Mouse (Mus musculus) MEL (cell line): Measurements from ENCODE around the gene Wipf1. TPM values are rescaled to one million over a fixed set of nuclear protein-coding genes. Genes with fewer than 3 reads are reported as not detected.

Experiments
- DNase-seq: peaks from one replicate; pipeline ENCODE4 v3.0.0; 2011; ENCODE audit warnings: low read depth, low spot score
- H3K27ac ChIP-seq: 2 replicates; pipeline ENCODE4 v1.5.1; 2012; ENCODE audit warnings: low read depth, mild to moderate bottlenecking, control low read depth, low read length, moderate library complexity; ENCODE audit not compliant: control insufficient read depth
- H3K27me3 ChIP-seq, 2 experiments: fragments of 150-350 bp in 1 of 2; sonication (generic) in 1 of 2; 2 replicates each; pipeline ENCODE4 v1.6.1; 2012; ENCODE audit warnings: low read length in 2 of 2, mild to moderate bottlenecking in 2 of 2, improper control_type of control experiment in 1 of 2, moderate library complexity in 1 of 2; ENCODE audit not compliant: insufficient read depth in 2 of 2, control insufficient read depth in 1 of 2
- H3K36me3 ChIP-seq, 2 experiments: 2 replicates each; pipeline ENCODE4 v1.6.1; 2012 to 2014; ENCODE audit warnings: low read length in 2 of 2, improper control_type of control experiment in 1 of 2, inconsistent platforms in 1 of 2, mild to moderate bottlenecking in 1 of 2; ENCODE audit not compliant: insufficient read depth in 2 of 2, control insufficient read depth in 1 of 2
- H3K4me1 ChIP-seq, 2 experiments: fragments of 150-350 bp in 1 of 2; sonication (generic) in 1 of 2; 2 replicates each; pipeline ENCODE4 v1.6.1; 2012; ENCODE audit warnings: low read length in 2 of 2, improper control_type of control experiment in 1 of 2, mild to moderate bottlenecking in 1 of 2; ENCODE audit not compliant: insufficient read depth in 2 of 2, control insufficient read depth in 1 of 2
- H3K4me3 ChIP-seq, 2 experiments: fragments of 150-350 bp in 1 of 2; sonication (generic) in 1 of 2; 2 replicates each; pipeline ENCODE4 v1.5.1; 2012; ENCODE audit warnings: low read depth in 2 of 2, low read length in 2 of 2, mild to moderate bottlenecking in 2 of 2, moderate library complexity in 2 of 2, control low read depth in 1 of 2, improper control_type of control experiment in 1 of 2; ENCODE audit not compliant: control insufficient read depth in 1 of 2, insufficient read depth in 1 of 2
- H3K79me2 ChIP-seq: 2 replicates; pipeline ENCODE4 v1.6.1; 2012; ENCODE audit warnings: mild to moderate bottlenecking, low read length, moderate library complexity; ENCODE audit not compliant: control insufficient read depth, poor library complexity, insufficient read depth
- H3K9ac ChIP-seq: 2 replicates; pipeline ENCODE4 v1.6.1; 2012; ENCODE audit warnings: low read depth, mild to moderate bottlenecking, control low read depth, low read length, moderate library complexity; ENCODE audit not compliant: control insufficient read depth, poor library complexity, severe bottlenecking
- H3K9me3 ChIP-seq: fragments of 150-350 bp; sonication (generic); replicated peaks from 2 replicates; pipeline ENCODE4 v1.6.1; 2012; ENCODE audit warnings: mild to moderate bottlenecking, low read length, improper control_type of control experiment, moderate library complexity; ENCODE audit not compliant: insufficient read depth
- BHLHE40 ChIP-seq: IDR thresholded peaks from 2 replicates; pipeline ENCODE4 v1.6.1; 2012; ENCODE audit warnings: low read depth, mild to moderate bottlenecking, inconsistent platforms, low read length, improper control_type of control experiment, borderline replicate concordance
- CHD1 ChIP-seq: IDR thresholded peaks from 2 replicates; pipeline ENCODE4 v1.6.1; 2012; ENCODE audit warnings: low read depth, mild to moderate bottlenecking, inconsistent platforms, low read length, improper control_type of control experiment
- CHD2 ChIP-seq: IDR thresholded peaks from 2 replicates; pipeline ENCODE4 v1.6.1; 2011; ENCODE audit warnings: low read length, improper control_type of control experiment
- E2F4 ChIP-seq: IDR thresholded peaks from 2 replicates; pipeline ENCODE4 v1.6.1; 2011; ENCODE audit warnings: low read depth, low read length, improper control_type of control experiment, borderline replicate concordance
- ELF1 ChIP-seq: IDR thresholded peaks from 2 replicates; pipeline ENCODE4 v1.6.1; 2014; ENCODE audit warnings: low read depth, mild to moderate bottlenecking, inconsistent platforms, low read length, improper control_type of control experiment, moderate library complexity
- EP300 ChIP-seq, 2 experiments: IDR thresholded peaks; 2 replicates each; pipeline ENCODE4 v1.6.1; 2011; ENCODE audit warnings: improper control_type of control experiment in 2 of 2, low read length in 2 of 2, low read depth in 1 of 2, mild to moderate bottlenecking in 1 of 2
- ETS1 ChIP-seq: IDR thresholded peaks from 2 replicates; pipeline ENCODE4 v1.6.1; 2012; ENCODE audit warnings: low read depth, mild to moderate bottlenecking, inconsistent platforms, low read length, improper control_type of control experiment, moderate library complexity
- GABPA ChIP-seq: IDR thresholded peaks from 2 replicates; pipeline ENCODE4 v1.6.1; 2012; ENCODE audit warnings: low read depth, mild to moderate bottlenecking, inconsistent platforms, low read length, improper control_type of control experiment, moderate library complexity
- GATA1 ChIP-seq: IDR thresholded peaks from 2 replicates; pipeline ENCODE4 v1.6.1; 2011; ENCODE audit warnings: low read depth, low read length, improper control_type of control experiment
- HCFC1 ChIP-seq: IDR thresholded peaks from 2 replicates; pipeline ENCODE4 v1.6.1; 2012; ENCODE audit warnings: low read depth, mild to moderate bottlenecking, inconsistent platforms, low read length, improper control_type of control experiment, moderate library complexity
- JUND ChIP-seq: IDR thresholded peaks from 2 replicates; pipeline ENCODE4 v1.6.1; 2011; ENCODE audit warnings: low read depth, mild to moderate bottlenecking, improper control_type of control experiment, low read length
- KAT2A ChIP-seq: conservative IDR thresholded peaks from 2 replicates; pipeline ENCODE4 v1.6.1; 2012; ENCODE audit warnings: low read depth, low read length, improper control_type of control experiment, inconsistent platforms
- MEF2A ChIP-seq: IDR thresholded peaks from 2 replicates; pipeline ENCODE4 v1.6.1; 2014; ENCODE audit warnings: low read depth, mild to moderate bottlenecking, inconsistent platforms, low read length, improper control_type of control experiment; ENCODE audit not compliant: poor library complexity, insufficient replicate concordance, severe bottlenecking; ENCODE audit errors: extremely low read depth
- MXI1 ChIP-seq: IDR thresholded peaks from 2 replicates; pipeline ENCODE4 v1.6.1; 2011; ENCODE audit warnings: mild to moderate bottlenecking, low read depth, low read length, improper control_type of control experiment
- MYB ChIP-seq: IDR thresholded peaks from 2 replicates; pipeline ENCODE4 v1.6.1; 2011; ENCODE audit warnings: mild to moderate bottlenecking, low read depth, low read length, improper control_type of control experiment
- NELFE ChIP-seq: IDR thresholded peaks from 2 replicates; pipeline ENCODE4 v1.6.1; 2011; ENCODE audit warnings: low read depth, low read length, improper control_type of control experiment
- NRF1 ChIP-seq: IDR thresholded peaks from 2 replicates; pipeline ENCODE4 v1.6.1; 2014; ENCODE audit warnings: low read depth, mild to moderate bottlenecking, inconsistent platforms, low read length, improper control_type of control experiment, moderate library complexity; ENCODE audit not compliant: poor library complexity, insufficient read depth, severe bottlenecking
- POLR2A ChIP-seq, 2 experiments: IDR thresholded peaks; 2 replicates each; pipeline ENCODE4 v1.6.1; 2011 to 2012; ENCODE audit warnings: low read length in 2 of 2, mild to moderate bottlenecking in 2 of 2, control low read depth in 1 of 2, improper control_type of control experiment in 1 of 2, low read depth in 1 of 2, moderate library complexity in 1 of 2; ENCODE audit not compliant: control insufficient read depth in 1 of 2, insufficient read depth in 1 of 2, poor library complexity in 1 of 2
- POLR2AphosphoS5 ChIP-seq: IDR thresholded peaks from 2 replicates; pipeline ENCODE4 v1.6.1; 2012; ENCODE audit warnings: low read depth, borderline replicate concordance, mild to moderate bottlenecking, inconsistent platforms, low read length, moderate library complexity, mixed read lengths
- RAD21 ChIP-seq: IDR thresholded peaks from 2 replicates; pipeline ENCODE4 v1.6.1; 2011; ENCODE audit warnings: mild to moderate bottlenecking, low read depth, low read length, improper control_type of control experiment
- RCOR1 ChIP-seq: IDR thresholded peaks from 2 replicates; pipeline ENCODE4 v1.6.1; 2012; ENCODE audit warnings: low read depth, mild to moderate bottlenecking, inconsistent platforms, low read length, improper control_type of control experiment
- SIN3A ChIP-seq: IDR thresholded peaks from 2 replicates; pipeline ENCODE4 v1.6.1; 2012; ENCODE audit warnings: low read length, improper control_type of control experiment, inconsistent platforms
- SMC3 ChIP-seq: IDR thresholded peaks from 2 replicates; pipeline ENCODE4 v1.6.1; 2011; ENCODE audit warnings: low read depth, low read length, improper control_type of control experiment
- TBP ChIP-seq: IDR thresholded peaks from 2 replicates; pipeline ENCODE4 v1.8.0; 2011; ENCODE audit warnings: low read depth, low read length, improper control_type of control experiment
- TCF12 ChIP-seq: IDR thresholded peaks from 2 replicates; pipeline ENCODE4 v1.6.1; 2014; ENCODE audit warnings: low read depth, mild to moderate bottlenecking, inconsistent platforms, low read length, improper control_type of control experiment, moderate library complexity
- USF2 ChIP-seq, 2 experiments: IDR thresholded peaks; 2 replicates each; pipeline ENCODE4 v1.6.1; 2011 to 2012; ENCODE audit warnings: improper control_type of control experiment in 2 of 2, low read length in 2 of 2, borderline replicate concordance in 1 of 2, inconsistent platforms in 1 of 2, low read depth in 1 of 2, mild to moderate bottlenecking in 1 of 2; ENCODE audit not compliant: insufficient read depth in 1 of 2
- ZC3H11A ChIP-seq: IDR thresholded peaks from 2 replicates; pipeline ENCODE4 v1.6.1; 2012; ENCODE audit warnings: low read depth, mild to moderate bottlenecking, inconsistent platforms, low read length, improper control_type of control experiment
- ZNF384 ChIP-seq: IDR thresholded peaks from 2 replicates; pipeline ENCODE4 v1.6.1; 2012; ENCODE audit warnings: low read depth, mild to moderate bottlenecking, inconsistent platforms, low read length, improper control_type of control experiment
- polyA plus RNA-seq, 2 experiments: library from polyadenylated mRNA; stranded (reverse) in 1 of 2; unstranded in 1 of 2; fragments of >175 nt in 1 of 2; fragments of >200 nt in 1 of 2; gene quantifications; 2 replicates each; pipeline versions ENCODE4 v1.2.1 to v1.2.4; 2012; ENCODE audit warnings: low replicate concordance in 2 of 2, low read depth in 1 of 2; ENCODE audit not compliant: insufficient read length in 2 of 2, insufficient read depth in 1 of 2, missing spikeins in 1 of 2
- total RNA-seq: library from RNA; depleted of rRNA; stranded (reverse); fragments of 300-350 nt; gene quantifications from 2 replicates; pipeline ENCODE4 v1.2.3, GENCODE M21; 2012

Wipf1 gene
- total and polyA plus RNA-seq, 3 experiments = 5.2 to 83.9 (median 27.1) TPM

DNA sequence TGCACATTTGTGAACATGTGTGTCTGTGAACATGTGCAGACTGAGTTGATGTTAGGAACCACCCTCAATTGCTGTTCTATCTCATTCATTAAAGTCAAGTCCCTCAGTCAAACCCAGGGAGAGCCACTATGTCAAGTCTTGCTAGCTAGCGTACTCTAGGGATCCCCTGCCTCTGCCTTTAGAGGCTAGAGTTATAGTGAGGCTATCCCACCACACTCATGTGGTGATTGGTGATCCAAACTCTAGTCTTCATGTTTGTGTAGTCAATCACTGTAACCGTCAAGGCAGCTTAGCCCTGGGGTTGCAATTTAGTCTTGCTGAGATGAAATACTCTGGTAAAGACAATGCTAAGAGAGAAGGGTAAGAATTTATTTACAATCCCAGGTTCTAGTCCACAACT lies 132.1 kb downstream of the Wipf1 start:
- H3K27ac ChIP-seq = no peak overlapping the region
- H3K36me3 ChIP-seq = no peaks in the 10 kb centered on the region
- no peaks in the 10 kb centered on the region for H3K9me3 ChIP-seq
- H3K4me3 ChIP-seq = no peak overlapping the region
- DNase-seq = no peak
- no peaks in the 10 kb centered on the region for H3K4me1 ChIP-seq
- H3K79me2 ChIP-seq = no peaks in the 10 kb centered on the region
- no peak overlapping the region for H3K9ac ChIP-seq
- H3K27me3 ChIP-seq = no peaks in the 10 kb centered on the region; a peak in 2 of 4 replicates
- TF ChIP-seq HCFC1 (no peak), ZNF384 (no peak), POLR2AphosphoS5 (no peak), TCF12 (no peak), BHLHE40 (no peak), TBP (no peak), POLR2A (IDR thresholded peaks at IDR 0.05; ENCODE audit: control insufficient read depth in 1 of 2, insufficient read depth in 1 of 2, low read depth in 1 of 2, low read length in 2 of 2, poor library complexity in 1 of 2) (no peak), NELFE (no peak), ETS1 (no peak), EP300 (IDR thresholded peaks at IDR 0.05; ENCODE audit: low read depth in 1 of 2, low read length in 2 of 2) (no peak), SMC3 (no peak), SIN3A (no peak), GABPA (no peak), ELF1 (no peak), KAT2A (no peak), MXI1 (no peak)

DNA sequence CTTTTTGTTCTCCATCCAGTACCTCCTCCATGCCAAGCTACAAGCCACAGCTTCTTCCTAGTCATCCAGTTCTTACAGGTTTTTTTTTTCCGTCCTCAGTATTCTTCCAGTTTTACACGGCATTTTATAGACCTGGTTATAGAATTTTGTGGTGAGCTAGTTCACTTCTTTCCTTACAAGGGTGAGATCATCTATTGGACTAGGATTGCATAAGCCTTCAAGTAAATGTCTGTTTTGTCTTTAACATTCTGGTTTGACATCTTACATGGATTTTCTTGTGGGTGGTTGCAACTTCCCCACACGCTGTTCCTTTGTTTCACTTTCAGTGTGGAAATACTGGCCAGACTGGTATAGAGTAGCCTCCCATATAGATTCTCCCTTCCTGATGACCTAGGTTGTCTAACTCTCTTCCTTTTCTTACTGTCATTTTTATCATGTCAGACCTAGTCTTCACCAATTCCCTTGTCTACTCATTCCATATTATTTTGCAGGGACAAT lies 132.7 kb downstream of the Wipf1 start:
- Histone ChIP-seq H3K27ac (no peak overlapping the region), H3K36me3 (no peaks in the 10 kb centered on the region), H3K9me3 (no peaks in the 10 kb centered on the region), H3K9ac (no peak overlapping the region), H3K79me2 (no peaks in the 10 kb centered on the region), H3K27me3 (no peaks in the 10 kb centered on the region; a peak in 2 of 4 replicates), H3K4me3 (no peak overlapping the region), H3K4me1 (no peaks in the 10 kb centered on the region)
- TF ChIP-seq USF2 (IDR thresholded peaks at IDR 0.05; ENCODE audit: borderline replicate concordance in 1 of 2, insufficient read depth in 1 of 2, low read depth in 1 of 2, low read length in 2 of 2) (no peak), MYB (no peak), RAD21 (no peak), MXI1 (no peak), HCFC1 (no peak), NRF1 (no peak), CHD2 (no peak), GATA1 (no peak), SIN3A (no peak), CHD1 (no peak), KAT2A (no peak), E2F4 (no peak), ZC3H11A (no peak), ZNF384 (no peak), NELFE (no peak), JUND (no peak), GABPA (no peak), MEF2A (no peak), RCOR1 (no peak)
- no peak for DNase-seq
